Mouse (Mus musculus): ENCODE data around the gene Senp3.
"Not testable (repeated sequence)": the region's sequence is repeated elsewhere in the genome, so short reads cannot be mapped to it uniquely, and the experiment has no call there.

The Senp3 gene

DNA sequence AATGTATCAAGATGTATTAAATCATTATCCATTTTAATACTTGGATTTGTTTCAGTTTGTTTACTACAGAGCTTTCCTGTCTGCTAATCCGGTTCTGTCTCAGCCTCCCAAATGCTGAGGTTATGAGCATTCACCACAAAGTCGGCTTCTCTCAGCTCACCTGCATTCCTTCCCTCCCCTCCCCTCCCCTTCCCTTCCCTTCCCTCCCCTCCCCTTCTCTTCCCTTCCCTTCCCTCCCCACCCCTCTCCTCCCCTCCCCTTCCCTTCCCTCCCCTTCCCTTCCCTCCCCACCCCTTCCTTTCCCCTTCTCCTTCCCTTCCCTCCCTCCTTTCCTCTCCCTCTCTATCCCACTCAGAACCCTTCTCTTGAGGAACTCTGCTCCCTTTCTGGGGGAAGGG lies 22.7 kb upstream of the Senp3 start:
- no peak for DNase-seq (ENCODE audit: low spot score in 2 of 2)

DNA sequence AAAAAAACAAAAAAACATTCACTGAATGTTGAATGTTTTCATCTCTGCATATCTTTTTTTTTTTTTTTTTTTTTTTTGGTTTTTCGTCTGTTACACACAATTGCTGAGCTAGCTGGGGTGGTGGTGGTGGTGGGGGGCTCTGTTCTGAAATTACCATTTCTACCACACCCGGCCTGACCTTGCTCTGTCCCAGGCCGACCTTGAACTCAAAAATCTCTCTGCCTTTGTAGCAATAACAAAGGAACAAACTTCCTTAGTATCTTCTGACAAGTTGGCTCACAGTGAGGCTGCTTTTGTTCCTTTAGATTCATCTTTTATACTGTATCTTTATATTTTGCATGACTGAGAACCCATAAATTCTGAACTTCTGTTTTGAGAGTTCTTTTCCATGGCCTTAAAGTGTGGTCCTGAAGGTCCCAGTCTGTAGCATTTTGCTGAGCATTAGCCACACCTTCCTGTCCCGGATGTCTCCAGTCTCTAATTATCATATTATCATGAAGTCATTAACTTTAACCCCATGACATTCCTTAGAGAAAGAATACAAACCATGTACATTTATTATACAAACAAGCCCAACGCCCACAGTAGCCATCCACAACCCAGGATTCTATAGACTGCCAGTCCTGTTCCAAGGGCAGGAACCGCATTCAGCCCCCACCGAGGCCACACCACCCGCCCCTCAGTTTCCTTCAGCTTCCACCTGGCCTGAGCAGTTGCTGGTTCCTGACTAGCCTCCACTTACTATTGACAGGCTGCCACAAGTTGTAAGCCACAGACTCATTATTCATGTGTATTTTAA lies 22.1 kb upstream of the Senp3 start:
- DNase-seq (ENCODE audit: low spot score in 2 of 2): no peak

DNA sequence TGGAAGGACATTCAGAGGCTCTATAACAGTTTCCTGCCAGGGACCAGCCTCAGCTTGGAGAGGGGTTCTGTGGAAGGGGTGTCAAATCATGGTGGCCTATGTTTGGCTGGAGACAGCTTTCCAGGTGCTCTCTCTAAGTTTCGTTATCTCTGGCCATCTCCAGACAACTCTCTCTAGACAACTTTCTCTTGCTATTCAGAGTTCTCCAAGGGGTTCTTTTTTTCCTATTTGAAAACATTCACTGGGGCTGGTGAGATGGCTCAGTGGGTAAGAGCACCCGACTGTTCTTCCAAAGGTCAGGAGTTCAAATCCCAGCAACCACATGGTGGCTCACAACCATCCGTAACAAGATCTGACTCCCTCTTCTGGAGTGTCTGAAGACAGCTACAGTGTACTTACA lies 21.5 kb upstream of the Senp3 start:
- DNase-seq (ENCODE audit: low spot score in 2 of 2): not testable (repeated sequence)

DNA sequence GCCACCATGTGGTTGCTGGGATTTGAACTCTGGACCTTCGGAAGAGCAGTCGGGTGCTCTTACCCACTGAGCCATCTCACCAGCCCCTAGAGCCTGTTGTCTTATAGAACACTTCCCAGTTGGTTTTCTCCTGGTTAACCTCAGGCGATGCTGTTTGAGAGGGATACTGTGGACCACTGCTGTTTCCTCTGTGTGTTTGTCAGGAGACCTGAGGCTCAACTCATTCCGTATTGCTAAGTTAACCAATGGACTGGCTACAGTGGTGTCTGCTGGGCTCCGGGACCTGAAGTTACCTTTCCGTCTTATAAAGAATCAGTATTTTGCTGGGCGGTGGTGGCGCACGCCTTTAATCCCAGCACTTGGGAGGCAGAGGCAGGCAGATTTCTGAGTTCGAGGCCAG lies 21.0 kb upstream of the Senp3 start:
- DNase-seq (ENCODE audit: low spot score in 2 of 2): not testable (repeated sequence)

DNA sequence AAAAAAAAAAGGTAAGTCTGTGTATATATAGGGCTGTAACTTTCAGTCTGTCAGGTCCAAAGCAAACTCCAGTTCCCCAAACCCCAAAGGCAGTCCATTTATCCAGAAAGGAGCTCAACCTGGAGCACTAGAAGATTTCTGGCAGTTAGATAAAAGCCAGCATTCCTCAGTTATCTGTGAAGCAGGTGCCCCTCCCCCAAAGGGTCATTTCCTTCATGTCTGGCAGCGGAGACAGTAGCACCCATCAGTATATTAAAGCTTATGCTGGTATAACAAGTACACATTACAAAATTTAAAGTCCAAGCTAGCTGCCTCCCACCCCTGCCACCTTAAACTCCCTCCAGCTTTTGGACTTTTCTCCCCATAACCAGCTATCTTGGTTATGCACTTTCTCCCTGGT lies 17.7 kb upstream of the Senp3 start:
- DNase-seq (ENCODE audit: low spot score in 2 of 2): no peak

DNA sequence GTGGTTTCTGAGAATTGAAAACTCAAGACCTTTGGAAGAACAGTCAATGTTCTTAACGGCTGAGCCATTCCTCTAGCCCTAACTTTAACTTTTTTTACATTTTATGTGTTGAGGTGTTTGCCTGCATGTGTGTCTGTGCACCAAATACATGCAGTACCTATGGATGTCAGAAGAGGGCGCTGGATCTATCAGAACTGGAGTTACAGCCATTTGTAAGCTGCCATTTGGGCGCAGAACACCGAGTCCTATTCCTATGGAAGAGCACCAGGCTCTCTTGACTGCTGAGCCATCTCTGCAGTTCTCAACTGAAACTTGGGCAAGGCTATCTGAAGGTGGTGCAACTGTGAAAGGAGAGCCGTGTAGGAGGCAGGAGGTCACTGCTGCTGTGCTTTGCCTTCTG lies 16.7 kb upstream of the Senp3 start:
- DNase-seq (ENCODE audit: low spot score in 2 of 2): no peak

DNA sequence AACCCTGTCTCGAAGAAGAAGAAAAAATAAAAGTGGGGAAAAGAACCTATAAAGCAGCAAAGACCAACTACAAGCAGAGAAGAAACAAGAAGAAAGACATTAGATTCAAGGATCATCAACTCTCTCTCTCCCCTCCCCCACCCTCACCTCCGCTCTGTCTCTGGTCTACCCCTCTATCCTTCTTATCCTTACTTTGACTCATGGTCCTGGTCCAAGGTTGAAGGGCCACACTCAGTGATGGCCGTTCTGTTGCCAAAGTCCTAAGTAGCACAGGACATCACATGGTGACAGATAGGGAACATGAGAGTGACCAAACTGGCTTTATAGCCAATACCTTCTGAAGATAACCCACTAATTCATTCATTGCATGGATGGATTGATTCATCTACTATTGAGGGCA lies 15.5 kb upstream of the Senp3 start:
- DNase-seq (ENCODE audit: low spot score in 2 of 2): no peak

DNA sequence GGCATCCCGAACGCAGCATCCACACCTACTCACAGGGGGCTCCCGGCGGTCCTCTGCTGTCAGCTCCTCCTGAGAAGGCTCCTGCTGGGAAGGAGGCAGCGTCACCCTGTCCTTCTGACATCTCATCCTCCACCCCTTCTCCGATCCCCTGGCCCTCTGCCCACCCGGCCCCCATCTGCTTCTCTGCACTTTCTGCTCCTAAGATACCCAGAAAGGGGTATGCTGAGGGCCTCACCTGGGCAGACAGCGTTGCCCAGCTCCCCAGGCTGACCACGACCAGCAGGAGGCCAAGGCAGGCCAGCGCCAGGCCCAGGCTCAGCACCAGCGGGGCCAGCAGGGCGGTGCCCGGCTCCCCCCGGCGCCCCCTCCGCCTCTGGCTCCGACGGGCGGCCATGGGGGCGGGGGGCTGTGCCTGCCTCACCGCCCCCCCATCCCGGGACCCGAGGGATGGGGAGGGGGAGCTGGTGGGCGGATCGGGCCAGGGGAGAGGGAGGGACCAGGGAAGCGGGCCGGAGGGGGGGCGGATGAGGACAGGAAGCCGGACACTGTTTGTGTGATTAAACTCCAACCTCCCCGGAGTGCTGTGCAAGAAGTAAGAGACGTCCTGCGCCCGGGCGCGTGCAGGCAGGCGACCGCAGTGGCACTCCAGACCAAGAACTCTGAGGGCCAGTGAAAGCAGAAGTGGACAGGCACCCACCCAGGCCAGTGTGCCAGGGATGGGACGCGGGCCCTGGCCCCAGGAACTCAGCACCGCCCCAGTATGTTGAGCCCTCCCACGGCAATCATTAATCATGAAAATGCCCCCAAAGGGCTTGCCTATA lies 13.7 kb upstream of the Senp3 start, which contains the start of the genes Tnfsf12 and Tnfsfm13:
TSS of gene Tnfsf12 (minus strand) at position 489 of the 821 bp plus-strand sequence.
TSS of gene Tnfsfm13 (minus strand) at position 738 of the 821 bp plus-strand sequence.
- peak; percentile 63 to 79 for DNase-seq (ENCODE audit: low spot score in 2 of 2)

DNA sequence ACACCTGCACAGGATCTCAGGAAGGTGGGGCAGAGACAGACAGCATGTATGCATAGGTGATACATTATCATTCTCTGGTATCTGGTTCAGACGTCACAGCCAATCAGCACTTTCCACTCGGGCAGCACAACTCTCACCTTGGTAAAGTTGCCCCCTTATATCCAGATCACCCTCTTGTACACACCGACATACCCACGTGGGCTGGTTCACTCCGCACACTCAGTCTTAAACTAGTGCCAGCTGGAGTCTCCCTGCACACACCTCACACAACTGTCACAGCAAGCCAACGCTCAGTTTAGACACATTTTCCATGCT lies 13.1 kb upstream of the Senp3 start:
- DNase-seq (ENCODE audit: low spot score in 2 of 2): no peak

DNA sequence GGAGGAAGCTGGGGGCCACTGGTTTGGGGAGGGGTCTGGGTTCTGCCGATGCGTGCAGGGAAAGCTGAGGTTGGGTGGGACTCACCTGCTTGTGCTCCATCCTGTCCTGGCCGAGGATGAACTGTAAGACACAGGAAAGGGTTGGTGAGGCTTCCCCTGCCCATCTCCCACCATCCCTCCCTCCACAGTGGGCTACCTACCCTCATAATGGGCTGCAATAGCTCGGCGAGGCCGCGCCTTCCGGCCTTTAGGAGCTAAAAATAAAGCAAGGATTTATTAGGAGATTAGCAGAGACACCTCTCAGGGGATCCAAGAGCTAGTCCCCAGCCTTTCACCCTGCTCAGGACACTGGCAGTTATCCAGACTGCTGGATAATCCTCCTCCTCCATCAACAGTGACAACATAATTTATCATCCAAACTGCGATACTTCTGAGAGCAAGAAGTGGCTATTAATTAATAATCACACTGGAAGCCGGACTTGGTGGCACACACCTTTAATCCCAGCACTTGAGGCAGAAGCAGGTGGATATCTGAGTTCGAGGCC lies 11.6 kb upstream of the Senp3 start:
- no peak for DNase-seq (ENCODE audit: low spot score in 2 of 2)

DNA sequence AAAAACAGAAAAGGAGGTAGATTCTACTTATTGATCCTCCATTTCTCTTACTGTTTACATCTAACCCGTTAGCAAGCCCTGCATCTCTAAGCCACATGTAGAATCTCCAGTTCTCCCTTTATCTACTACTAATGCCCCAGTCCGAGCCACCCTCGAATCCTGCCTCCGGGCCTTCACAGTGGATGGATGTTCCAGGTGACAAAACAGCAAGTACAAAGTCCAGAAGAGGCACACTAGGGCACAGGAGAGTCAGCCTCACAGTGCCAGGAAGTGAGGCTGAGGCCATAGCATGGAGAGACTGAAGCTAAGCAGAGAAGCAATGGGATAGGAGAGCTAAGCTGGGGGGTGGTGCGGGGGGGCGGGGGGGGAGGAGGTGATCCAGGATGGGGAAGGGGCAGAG lies 11.0 kb upstream of the Senp3 start:
- DNase-seq (ENCODE audit: low spot score in 2 of 2): no peak

DNA sequence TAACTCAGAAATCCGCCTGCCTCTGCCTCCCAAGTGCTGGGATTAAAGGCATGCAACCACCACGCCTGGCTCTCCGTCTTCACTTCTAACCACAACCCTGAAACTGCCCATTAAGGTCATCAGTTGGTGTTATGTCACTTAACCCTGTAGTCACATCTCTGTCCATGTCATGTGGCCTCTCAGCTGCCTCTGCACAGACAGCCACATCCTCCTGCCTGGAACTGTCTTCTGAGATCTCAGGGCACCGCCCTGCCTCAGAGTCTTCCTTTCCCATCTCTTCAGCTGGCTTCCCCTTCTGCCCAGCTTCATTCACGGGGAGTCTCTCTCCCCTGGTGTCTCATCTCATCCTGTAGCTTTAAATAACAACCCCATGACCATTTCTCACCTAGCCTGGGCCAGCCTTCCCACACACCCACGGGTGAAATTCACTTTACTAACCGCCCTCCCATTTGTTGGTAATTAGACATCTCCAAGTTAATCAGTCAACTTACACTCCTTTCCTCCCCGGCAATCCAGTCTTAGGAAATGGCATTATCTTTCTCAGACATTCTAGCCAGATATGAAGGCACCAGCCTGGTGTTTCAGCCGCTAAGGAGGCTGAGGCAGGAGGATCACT lies 10.4 kb upstream of the Senp3 start:
- DNase-seq (ENCODE audit: low spot score in 2 of 2): peak; percentile 33 to 60

DNA sequence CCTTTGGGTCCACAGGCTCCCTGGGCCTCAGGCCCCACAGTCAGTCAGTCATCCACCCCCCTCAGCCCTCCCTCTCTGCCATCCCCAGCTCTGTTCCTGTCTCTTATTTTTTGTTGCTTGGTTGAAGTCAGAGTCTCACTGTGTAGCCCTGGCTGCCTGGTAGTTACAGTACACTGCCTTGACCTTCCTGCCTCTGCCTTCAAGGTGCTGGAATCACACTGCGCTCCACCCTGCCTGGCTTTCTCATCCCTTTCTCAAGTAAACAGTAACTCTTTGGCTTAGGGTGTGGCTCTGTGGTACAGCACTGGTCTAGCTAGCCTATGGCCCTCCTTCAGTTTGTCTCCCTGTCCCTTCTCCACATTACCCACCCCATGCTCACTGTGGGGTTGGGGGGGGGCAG lies 8.0 kb upstream of the Senp3 start:
- DNase-seq (ENCODE audit: low spot score in 2 of 2): no peak

DNA sequence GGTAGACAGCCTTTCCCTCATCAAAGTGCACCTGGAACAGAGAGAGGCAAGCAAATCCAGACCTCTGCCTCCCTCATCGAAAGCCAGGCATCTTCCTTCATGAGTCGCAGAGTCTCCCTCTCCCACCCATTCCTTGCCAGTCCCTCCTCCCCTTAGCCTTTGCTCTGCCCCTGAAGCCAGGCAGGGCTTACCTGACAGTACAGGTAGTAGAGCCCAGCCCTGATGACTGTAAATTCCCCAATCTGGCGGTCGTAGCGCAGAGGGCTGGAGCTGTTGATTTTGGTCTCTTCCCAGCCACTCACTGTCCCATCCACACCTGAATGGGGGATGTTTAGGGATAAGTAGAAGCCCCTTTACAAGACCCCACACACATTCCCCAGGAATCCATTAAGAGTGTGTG lies 5.2 kb upstream of the Senp3 start:
- DNase-seq (ENCODE audit: low spot score in 2 of 2): no peak

DNA sequence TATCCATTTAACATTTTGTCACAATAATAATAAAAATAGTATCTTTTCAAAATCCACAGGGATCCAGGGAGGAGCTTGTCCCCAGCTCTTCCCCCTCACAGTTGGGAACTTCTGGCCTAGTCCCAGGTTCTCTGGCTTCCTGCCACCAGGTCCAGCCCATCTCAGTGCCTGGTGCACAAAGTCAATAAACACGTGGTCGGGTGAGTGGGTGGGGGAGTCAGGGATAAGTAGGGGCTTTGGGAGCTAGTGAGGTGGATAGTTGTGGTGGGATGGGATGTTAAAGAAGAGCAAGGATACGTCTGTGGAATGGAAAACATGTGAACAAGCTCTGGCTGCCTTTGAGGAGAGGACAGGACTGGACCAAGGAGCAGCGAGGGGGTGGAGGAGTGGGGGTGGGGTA lies 4.5 kb upstream of the Senp3 start:
- DNase-seq (ENCODE audit: low spot score in 2 of 2): no peak

DNA sequence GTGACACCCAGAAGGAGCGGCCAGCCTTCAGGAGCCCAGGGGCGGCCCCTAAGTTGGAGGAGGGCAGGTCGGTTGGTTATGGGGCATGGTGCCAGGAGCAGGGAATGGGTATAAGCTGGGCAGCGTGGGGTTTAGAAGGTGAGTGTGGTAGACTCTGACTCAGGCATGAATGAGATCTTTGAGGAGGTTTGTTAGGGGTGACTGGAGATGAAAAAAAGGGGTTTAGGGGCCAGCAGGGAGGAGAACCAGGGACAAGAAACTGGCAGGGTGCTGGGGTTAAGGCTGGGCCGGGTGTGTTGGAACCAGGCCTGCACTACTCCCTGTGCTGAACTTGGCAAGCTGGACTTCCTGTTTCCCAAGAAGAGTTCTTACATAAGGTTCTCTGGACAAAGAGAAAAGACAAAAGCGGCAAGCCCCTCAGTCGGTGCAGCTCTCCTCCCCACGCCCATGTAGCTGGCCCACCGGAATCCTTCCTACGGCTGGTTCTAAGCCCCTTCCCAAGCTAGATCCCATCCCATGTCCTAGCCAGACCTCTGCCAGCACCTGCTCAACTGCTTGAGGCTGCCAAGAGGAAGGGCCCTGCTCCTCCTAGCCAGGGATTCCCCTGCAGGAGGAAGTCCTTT lies 3.8 kb upstream of the Senp3 start, which contains the start of gene Tnfsf13:
TSS of gene Tnfsf13 (minus strand) at position 259 of the 623 bp plus-strand sequence.
- DNase-seq (ENCODE audit: low spot score in 2 of 2): no peak

DNA sequence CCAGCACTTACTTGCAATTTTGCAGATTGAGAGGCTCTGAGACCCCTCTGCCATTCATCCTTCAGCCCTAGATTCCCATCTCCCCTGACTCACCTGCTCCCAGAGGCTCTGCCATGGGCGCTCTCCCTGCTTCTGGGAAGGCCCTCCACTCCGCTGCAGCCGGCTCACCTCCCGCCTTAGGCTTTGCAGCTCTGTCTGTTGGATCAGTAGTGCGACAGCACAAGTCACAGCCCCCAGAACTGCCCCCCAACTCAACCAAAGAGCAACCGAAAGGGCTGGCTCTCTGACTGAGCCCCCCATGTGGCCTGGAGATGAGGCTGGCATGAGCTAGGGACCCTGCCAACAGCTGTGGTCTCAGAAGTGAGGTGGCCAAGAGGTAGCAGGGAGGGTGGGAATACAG lies 3.1 kb upstream of the Senp3 start:
- DNase-seq (ENCODE audit: low spot score in 2 of 2): no peak

DNA sequence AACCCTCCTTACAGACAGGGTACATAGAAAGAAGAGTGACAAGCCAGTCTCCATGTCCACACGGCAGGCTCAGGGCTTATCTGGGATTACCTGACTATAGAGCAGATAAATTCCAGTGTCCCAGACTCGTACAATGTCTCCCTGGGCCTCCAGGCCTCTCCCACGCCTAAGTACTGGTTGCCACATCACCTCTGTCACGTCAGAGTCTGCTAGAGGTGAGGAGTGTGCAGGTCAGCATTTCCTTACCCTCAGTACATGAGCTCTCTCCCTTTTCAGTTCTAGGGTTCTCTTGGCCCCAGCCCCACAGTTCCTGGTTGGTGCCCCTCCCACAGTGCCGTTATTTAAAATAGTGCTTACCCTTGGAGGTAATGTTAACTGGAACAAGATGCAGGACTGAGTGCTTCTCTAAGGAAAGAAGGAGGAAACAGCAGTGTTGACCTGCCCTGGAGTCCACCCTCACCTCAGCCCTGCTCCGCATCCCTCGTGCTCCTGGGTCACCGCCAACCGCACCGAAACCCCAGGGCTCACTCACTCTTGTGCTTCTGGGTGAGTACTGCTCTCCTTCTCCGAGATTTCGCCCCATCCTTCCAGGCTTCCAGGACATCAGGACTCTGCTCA lies 2.4 kb upstream of the Senp3 start:
- DNase-seq (ENCODE audit: low spot score in 2 of 2): no peak

DNA sequence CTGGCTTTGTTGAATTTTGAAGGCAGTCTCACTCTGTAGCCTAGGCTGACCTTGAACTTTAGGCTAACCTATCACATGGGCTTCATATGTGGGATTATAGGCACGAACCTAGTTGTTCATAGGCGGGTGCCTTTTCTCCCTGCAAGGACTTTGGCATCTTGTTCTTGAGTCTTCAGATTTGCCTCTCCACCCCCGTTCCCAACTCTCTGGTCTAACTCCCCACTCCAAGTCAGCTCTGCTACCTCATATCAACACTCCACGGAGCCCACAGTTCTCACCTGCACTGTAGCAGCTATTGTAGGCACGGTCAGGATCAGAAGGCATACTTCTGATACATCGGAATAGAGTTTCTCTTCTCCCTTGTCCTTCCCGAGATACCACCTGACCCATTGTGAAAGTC lies 1.7 kb upstream of the Senp3 start:
- no peak for DNase-seq (ENCODE audit: low spot score in 2 of 2)

DNA sequence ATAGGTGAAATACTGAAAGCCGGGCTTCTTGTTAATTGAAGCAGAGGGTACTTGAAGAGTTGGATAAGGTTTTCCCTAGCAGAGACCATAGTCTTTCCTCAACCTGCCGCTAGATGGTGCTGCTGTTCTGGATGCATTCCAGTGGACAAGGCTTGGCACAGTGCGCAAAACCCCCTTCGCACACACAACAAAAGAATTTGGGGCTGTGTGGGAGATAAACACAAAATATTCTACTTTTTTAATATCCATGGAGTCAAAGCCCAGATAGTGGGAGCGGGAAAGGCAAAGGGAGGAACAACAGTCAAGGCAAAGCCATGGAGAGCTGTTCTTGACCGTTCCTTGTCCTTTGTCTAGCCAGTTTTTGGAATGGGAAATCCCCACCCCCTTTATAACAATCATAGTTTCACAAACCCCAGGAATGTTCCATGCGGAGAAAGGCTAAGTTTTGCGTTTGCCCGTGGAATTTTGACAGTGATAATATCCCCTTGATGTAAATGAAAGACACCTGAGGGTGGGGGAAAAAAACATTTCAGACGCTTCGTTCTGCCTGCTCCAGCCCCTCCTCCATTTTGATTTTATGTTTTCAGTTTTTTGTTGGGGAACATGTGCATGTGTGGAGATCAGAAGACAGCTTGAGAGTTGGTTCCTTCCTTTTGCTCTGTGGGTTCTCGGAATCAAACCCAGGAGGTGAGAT lies 1.1 kb upstream of the Senp3 start:
- DNase-seq (ENCODE audit: low spot score in 2 of 2): peak; percentile 79 to 87
